Mouse (Mus musculus): Measurements from ENCODE around the gene Nup188. TPM values are rescaled to one million over a fixed set of nuclear protein-coding genes. Genes with fewer than 3 reads are reported as not detected.

Nup188 gene
- total and polyA plus RNA-seq, 2 experiments from 2014 or later, result 11.9 to 32.6 TPM

GRCm38 (mm10) chr2:30285416-30286181 lies 598 bp upstream of the Nup188 start:
- peak overlapping the region; percentile 96 for H3K4me2 ChIP-seq (ENCODE audit: low read depth, low read length)
- 14% methylated on average over 38 of the region's 38 CpGs for WGBS

GRCm38 (mm10) chr2:30287027-30287373 lies 803 bp downstream of the Nup188 start:
- H3K4me3 ChIP-seq (ENCODE audit: low read length), result peak overlapping the region; percentile 91
- under 1% methylated on average over 10 of the region's 10 CpGs for WGBS

More at GRCm38 (mm10) chr2:30285416-30286181, 598 bp upstream of the Nup188 start:
- H3K36me3 ChIP-seq (ENCODE audit: insufficient read depth, low read length), result no peaks in the 10 kb centered on the region
- H3K9me3 ChIP-seq (ENCODE audit: low read length), result no peaks in the 10 kb centered on the region
- H3K9ac ChIP-seq (replicated peaks; ENCODE audit: low read length), result peak overlapping the region; percentile 88
- H3K4me1 ChIP-seq (ENCODE audit: insufficient read depth, low read length), result peaks cover 19% of the 10 kb centered on the region; the same call in 1 of the 2 replicates
- peak; percentile 67 for ATAC-seq
- no peak for TF ChIP-seq CTCF (IDR thresholded peaks at IDR 0.05; ENCODE audit: low read depth)
- H3K27ac ChIP-seq, result peak overlapping the region; percentile 56
- H3K4me3 ChIP-seq (ENCODE audit: low read length), result peak overlapping the region; percentile 91
- DNase-seq (ENCODE audit: low spot score), result peak; percentile 2
- no peaks in the 10 kb centered on the region for H3K27me3 ChIP-seq (ENCODE audit: insufficient read depth, low read length)

GRCm38 (mm10) chr2:30299525-30299924 lies 13.3 kb downstream of the Nup188 start:
- peak; percentile 7 for DNase-seq (ENCODE audit: low spot score)
- WGBS, result 82% methylated on average over 3 of the region's 3 CpGs
- no peaks in the 10 kb centered on the region for H3K4me1 ChIP-seq (ENCODE audit: insufficient read depth, low read length)
- H3K9me3 ChIP-seq (ENCODE audit: low read length), result no peaks in the 10 kb centered on the region
- no peaks in the 10 kb centered on the region for H3K27me3 ChIP-seq (ENCODE audit: insufficient read depth, low read length)
- TF ChIP-seq CTCF (IDR thresholded peaks at IDR 0.05; ENCODE audit: low read depth), result peak; percentile 24; the same call in 1 of the 2 replicates
- ATAC-seq, result no peak
- H3K27ac ChIP-seq, result no peak overlapping the region
- no peak overlapping the region for H3K4me2 ChIP-seq (ENCODE audit: low read depth, low read length)
- peaks cover 52% of the 10 kb centered on the region for H3K36me3 ChIP-seq (ENCODE audit: insufficient read depth, low read length)
- H3K4me3 ChIP-seq (ENCODE audit: low read length), result no peak overlapping the region
- H3K9ac ChIP-seq (replicated peaks; ENCODE audit: low read length), result no peak overlapping the region

More at GRCm38 (mm10) chr2:30287027-30287373, 803 bp downstream of the Nup188 start:
- no peaks in the 10 kb centered on the region for H3K36me3 ChIP-seq (ENCODE audit: insufficient read depth, low read length)
- H3K27me3 ChIP-seq (ENCODE audit: insufficient read depth, low read length), result no peaks in the 10 kb centered on the region
- H3K9me3 ChIP-seq (ENCODE audit: low read length), result no peaks in the 10 kb centered on the region
- ATAC-seq, result no peak
- peak; percentile 58 for DNase-seq (ENCODE audit: low spot score)
- H3K27ac ChIP-seq, result peak overlapping the region; percentile 72; the same call in 1 of the 2 replicates
- H3K4me1 ChIP-seq (ENCODE audit: insufficient read depth, low read length), result peaks cover 19% of the 10 kb centered on the region; the same call in 1 of the 2 replicates
- H3K9ac ChIP-seq (replicated peaks; ENCODE audit: low read length), result peak overlapping the region; percentile 88
- peak; percentile 20; the same call in 1 of the 2 replicates for TF ChIP-seq CTCF (IDR thresholded peaks at IDR 0.05; ENCODE audit: low read depth)
- H3K4me2 ChIP-seq (ENCODE audit: low read depth, low read length), result peak overlapping the region; percentile 96

- Histone ChIP-seq H3K4me3 (ENCODE audit: low read length) (no peak overlapping the region), H3K4me2 (ENCODE audit: low read depth, low read length) (no peak overlapping the region), H3K4me1 (ENCODE audit: insufficient read depth, low read length) (no peaks in the 10 kb centered on the region), H3K9ac (replicated peaks; ENCODE audit: low read length) (no peak overlapping the region), H3K27me3 (ENCODE audit: insufficient read depth, low read length) (no peaks in the 10 kb centered on the region), H3K36me3 (ENCODE audit: insufficient read depth, low read length) (peaks cover 57% of the 10 kb centered on the region), H3K9me3 (ENCODE audit: low read length) (no peaks in the 10 kb centered on the region), H3K27ac (no peak overlapping the region)
- ATAC-seq (no peak), DNase-seq (ENCODE audit: low spot score) (no peak)
- no peak for TF ChIP-seq CTCF (IDR thresholded peaks at IDR 0.05; ENCODE audit: low read depth)
- WGBS, result 95% methylated on average over 5 of the region's 5 CpGs
Measured at GRCm38 (mm10) chr2:30299966-30300365, 13.8 kb downstream of the Nup188 start.

GRCm38 (mm10) chr2:30306087-30306486 lies 19.9 kb downstream of the Nup188 start:
- WGBS, result 95% methylated on average over 7 of the region's 7 CpGs
- Histone ChIP-seq H3K36me3 (ENCODE audit: insufficient read depth, low read length) (peaks cover 80% of the 10 kb centered on the region), H3K27me3 (ENCODE audit: insufficient read depth, low read length) (no peaks in the 10 kb centered on the region), H3K4me1 (ENCODE audit: insufficient read depth, low read length) (no peaks in the 10 kb centered on the region), H3K9ac (replicated peaks; ENCODE audit: low read length) (no peak overlapping the region), H3K4me3 (ENCODE audit: low read length) (no peak overlapping the region), H3K4me2 (ENCODE audit: low read depth, low read length) (no peak overlapping the region), H3K27ac (no peak overlapping the region), H3K9me3 (ENCODE audit: low read length) (no peaks in the 10 kb centered on the region)
- ATAC-seq (no peak), DNase-seq (ENCODE audit: low spot score) (no peak)
- TF ChIP-seq CTCF (IDR thresholded peaks at IDR 0.05; ENCODE audit: low read depth), result no peak

- Histone ChIP-seq H3K9me3 (ENCODE audit: low read length) (no peaks in the 10 kb centered on the region), H3K4me3 (ENCODE audit: low read length) (no peak overlapping the region), H3K4me2 (ENCODE audit: low read depth, low read length) (no peak overlapping the region), H3K27me3 (ENCODE audit: insufficient read depth, low read length) (no peaks in the 10 kb centered on the region), H3K27ac (no peak overlapping the region), H3K36me3 (ENCODE audit: insufficient read depth, low read length) (peaks cover 83% of the 10 kb centered on the region), H3K9ac (replicated peaks; ENCODE audit: low read length) (no peak overlapping the region), H3K4me1 (ENCODE audit: insufficient read depth, low read length) (no peaks in the 10 kb centered on the region)
- TF ChIP-seq CTCF (IDR thresholded peaks at IDR 0.05; ENCODE audit: low read depth), result no peak
- DNase-seq (ENCODE audit: low spot score) (no peak), ATAC-seq (no peak)
- 95% methylated on average over 3 of the region's 3 CpGs for WGBS
Measured at GRCm38 (mm10) chr2:30309351-30309750, 23.2 kb downstream of the Nup188 start.

GRCm38 (mm10) chr2:30311481-30311880 lies 25.3 kb downstream of the Nup188 start:
- Histone ChIP-seq H3K27me3 (ENCODE audit: insufficient read depth, low read length) (no peaks in the 10 kb centered on the region), H3K9ac (replicated peaks; ENCODE audit: low read length) (no peak overlapping the region), H3K9me3 (ENCODE audit: low read length) (no peaks in the 10 kb centered on the region), H3K27ac (no peak overlapping the region), H3K4me3 (ENCODE audit: low read length) (no peak overlapping the region), H3K36me3 (ENCODE audit: insufficient read depth, low read length) (peaks cover 78% of the 10 kb centered on the region), H3K4me1 (ENCODE audit: insufficient read depth, low read length) (no peaks in the 10 kb centered on the region), H3K4me2 (ENCODE audit: low read depth, low read length) (no peak overlapping the region)
- WGBS, result 90% methylated on average over 2 of the region's 2 CpGs
- ATAC-seq (no peak), DNase-seq (ENCODE audit: low spot score) (no peak)
- no peak for TF ChIP-seq CTCF (IDR thresholded peaks at IDR 0.05; ENCODE audit: low read depth)

All from hindbrain, postnatal 0 days (tissue).